In the genomic region with DNA sequence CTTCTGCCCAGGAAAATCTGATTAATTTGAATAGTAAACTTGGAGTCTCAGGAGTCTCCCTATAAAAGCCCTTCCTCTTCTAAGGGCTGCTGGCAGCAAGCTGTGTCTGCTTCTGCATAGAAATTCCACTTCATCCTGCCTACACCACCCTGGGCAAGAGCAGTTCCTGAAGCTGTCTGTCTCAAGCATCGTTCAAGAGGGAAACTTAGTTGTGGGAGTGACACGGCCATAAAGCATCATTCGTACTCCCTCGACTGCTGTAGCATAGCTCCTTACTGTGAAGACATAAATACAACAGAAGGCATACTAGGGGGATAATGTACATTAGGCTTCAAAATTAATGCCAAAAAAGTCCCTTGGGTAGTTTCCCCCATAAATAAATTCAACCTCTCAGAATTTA, we compare ENCODE assay signal across 18 mouse cellular contexts. TPM values are rescaled to one million over a fixed set of nuclear protein-coding genes. Genes with fewer than 3 reads are reported as not detected.
"Had no signal": no experiment of that assay in that cellular context is flagged by ENCODE, and none has a peak within 500 bp of the region (broad histone marks: within the 10 kb centered on the region; RNA-seq: fewer than 3 reads in every experiment).

No protein-coding gene starts in this region.

- H3K9ac ChIP-seq: limb, embryonic 15.5 days; liver, embryonic 12.5 days; lung, embryonic 14.5 days; stomach, embryonic 15.5 days had no signal

- H3K4me3 ChIP-seq: limb, embryonic 15.5 days; liver, embryonic 12.5 days; myocyte; stomach, embryonic 15.5 days had no signal

- H3K27me3 ChIP-seq: limb, embryonic 15.5 days; liver, embryonic 12.5 days; stomach, embryonic 15.5 days had no signal

- H3K9me3 ChIP-seq: limb, embryonic 15.5 days; liver, embryonic 12.5 days; stomach, embryonic 15.5 days had no signal

- DNase-seq: kidney, adult 8-10 months; kidney, postnatal 36 days; layer of hippocampus, adult 9-11 months; layer of hippocampus, postnatal 36 days; lung, embryonic 14.5 days; lung, postnatal 10 days; lung, postnatal 4 days; right cerebral cortex, postnatal 14 days; thymus, adult 2 months; thymus, postnatal 25 days had no signal

- H3K4me2 ChIP-seq: limb, embryonic 15.5 days; liver, embryonic 12.5 days; lung, embryonic 14.5 days; stomach, embryonic 15.5 days had no signal

- H3K27ac ChIP-seq: limb, embryonic 15.5 days; liver, embryonic 12.5 days; stomach, embryonic 15.5 days had no signal

- H3K4me1 ChIP-seq: limb, embryonic 15.5 days; liver, embryonic 12.5 days; stomach, embryonic 15.5 days had no signal

- ATAC-seq: liver, embryonic 12.5 days had no signal

- H3K36me3 ChIP-seq: limb, embryonic 15.5 days; liver, embryonic 12.5 days; stomach, embryonic 15.5 days had no signal

RNA-seq across cellular contexts. Expression of a gene that starts 45.8 kb away (rescaled TPM):
- total RNA-seq: megakaryocyte, adult 5-6 weeks had no signal
- polyA plus RNA-seq: kidney, embryonic 16.5 days; liver, embryonic 12.5 days; liver, embryonic 16.5 days; lung, embryonic 14.5 days; myocyte; spleen, adult 2 months had no signal
